Mouse (Mus musculus): Measurements from ENCODE around the gene Ubr3. TPM values are rescaled to one million over a fixed set of nuclear protein-coding genes. Genes with fewer than 3 reads are reported as not detected.
A peak's percentile ranks its signal among the peaks of the same experiment; 100 is the strongest.

The Ubr3 gene
- polyA plus RNA-seq, 1 experiment from 2014 or later, result 39.4 TPM

- TF ChIP-seq CTCF (IDR thresholded peaks at IDR 0.05), result no peak
- in situ Hi-C loops (cut with MboI; ENCODE audit: low pct_unique_long_range_greater_than_20kb), result no loop called here
- CTCF ChIA-PET, result interaction anchor here (0.7 to 1.3 kb wide), 4 partner anchors 9 to 32 kb away, joined by 3 to 5 read pairs (median 4); no protein-coding TSS in a partner anchor
- DNase-seq (ENCODE audit: low read depth, low spot score) (no peak), ATAC-seq (no peak)
- H3K27me3 ChIP-seq, result no peaks in the 10 kb centered on the region
- POLR2A ChIA-PET, result interaction anchor here (1.0 to 2.4 kb wide), 3 partner anchors 9 to 14 kb away, joined by 4 to 13 read pairs (median 4); partner anchors contain the start of gene Ubr3
Measured at GRCm38 (mm10) chr2:69885050-69885449, 12.0 kb upstream of the Ubr3 start.

- CTCF ChIA-PET, result interaction anchor here (0.7 to 1.3 kb wide), 3 partner anchors 8 to 21 kb away, joined by 3 to 5 read pairs (median 4); no protein-coding TSS in a partner anchor
- no peaks in the 10 kb centered on the region for H3K27me3 ChIP-seq
- ATAC-seq (peak; percentile 76), DNase-seq (ENCODE audit: low read depth, low spot score) (no peak)
- POLR2A ChIA-PET, result interaction anchor here (0.6 to 2.4 kb wide), 4 partner anchors 10 to 14 kb away, joined by 3 to 13 read pairs (median 4); partner anchors contain the start of gene Ubr3
- in situ Hi-C loops (cut with MboI; ENCODE audit: low pct_unique_long_range_greater_than_20kb), result no loop called here
- peak; percentile 77 for TF ChIP-seq CTCF (IDR thresholded peaks at IDR 0.05)
Measured at GRCm38 (mm10) chr2:69885451-69886305, 11.4 kb upstream of the Ubr3 start, which contains the start of gene Mettl5. Gene Mettl5 (minus strand): TSS chr2:69885615.

GRCm38 (mm10) chr2:69888957-69889356 is 8.1 kb upstream of the Ubr3 start:
- ChIA-PET POLR2A (interaction anchor here (0.7 kb wide), 1 partner anchor 26 kb away, joined by 3 read pairs; no protein-coding TSS in a partner anchor), CTCF (no interaction called here)
- ATAC-seq, result no peak
- TF ChIP-seq CTCF (IDR thresholded peaks at IDR 0.05), result no peak
- no peaks in the 10 kb centered on the region for H3K27me3 ChIP-seq
- no peak for DNase-seq (ENCODE audit: low read depth, low spot score)
- in situ Hi-C loops (cut with MboI; ENCODE audit: low pct_unique_long_range_greater_than_20kb), result no loop called here

GRCm38 (mm10) chr2:69890843-69891242 is 6.2 kb upstream of the Ubr3 start:
- ChIA-PET POLR2A (no interaction called here), CTCF (no interaction called here)
- in situ Hi-C loops (cut with MboI; ENCODE audit: low pct_unique_long_range_greater_than_20kb), result no loop called here
- no peaks in the 10 kb centered on the region for H3K27me3 ChIP-seq
- no peak for TF ChIP-seq CTCF (IDR thresholded peaks at IDR 0.05)
- no peak for ATAC-seq
- DNase-seq (ENCODE audit: low read depth, low spot score), result no peak

- in situ Hi-C loops (cut with MboI; ENCODE audit: low pct_unique_long_range_greater_than_20kb), result no loop called here
- POLR2A ChIA-PET, result no interaction called here
- CTCF ChIA-PET, result interaction anchor here (1.1 kb wide), 1 partner anchor 25 kb away, joined by 3 read pairs; no protein-coding TSS in a partner anchor
- ATAC-seq (no peak), DNase-seq (ENCODE audit: low read depth, low spot score) (no peak)
- H3K27me3 ChIP-seq, result no peaks in the 10 kb centered on the region
- TF ChIP-seq CTCF (IDR thresholded peaks at IDR 0.05), result no peak
Measured at GRCm38 (mm10) chr2:69893145-69893544, 3.9 kb upstream of the Ubr3 start.

GRCm38 (mm10) chr2:69893891-69894290 is 3.2 kb upstream of the Ubr3 start:
- ATAC-seq (no peak), DNase-seq (ENCODE audit: low read depth, low spot score) (no peak)
- POLR2A ChIA-PET, result no interaction called here
- CTCF ChIA-PET, result interaction anchor here (0.7 kb wide), 1 partner anchor 9 kb away, joined by 4 read pairs; the partner anchor contains the start of gene Mettl5
- in situ Hi-C loops (cut with MboI; ENCODE audit: low pct_unique_long_range_greater_than_20kb), result no loop called here
- no peak for TF ChIP-seq CTCF (IDR thresholded peaks at IDR 0.05)
- no peaks in the 10 kb centered on the region for H3K27me3 ChIP-seq

- ChIA-PET CTCF (interaction anchor here (0.8 to 0.9 kb wide), 2 partner anchors 15 to 38 kb away, joined by 3 read pairs; no protein-coding TSS in a partner anchor), POLR2A (interaction anchor here (1.1 kb wide), 1 partner anchor 15 kb away, joined by 3 read pairs; no protein-coding TSS in a partner anchor)
- DNase-seq (ENCODE audit: low read depth, low spot score) (no peak), ATAC-seq (no peak)
- H3K27me3 ChIP-seq, result no peaks in the 10 kb centered on the region
- peak; percentile 70 for TF ChIP-seq CTCF (IDR thresholded peaks at IDR 0.05)
- in situ Hi-C loops (cut with MboI; ENCODE audit: low pct_unique_long_range_greater_than_20kb), result no loop called here
Measured at GRCm38 (mm10) chr2:69895502-69896223, 1.4 kb upstream of the Ubr3 start.

- no peak for ATAC-seq
- no peak for TF ChIP-seq CTCF (IDR thresholded peaks at IDR 0.05)
- ChIA-PET POLR2A (no interaction called here), CTCF (interaction anchor here (0.8 to 0.9 kb wide), 2 partner anchors 15 to 37 kb away, joined by 3 read pairs; no protein-coding TSS in a partner anchor)
- in situ Hi-C loops (cut with MboI; ENCODE audit: low pct_unique_long_range_greater_than_20kb), result no loop called here
- no peaks in the 10 kb centered on the region for H3K27me3 ChIP-seq
- DNase-seq (ENCODE audit: low read depth, low spot score), result no peak
Measured at GRCm38 (mm10) chr2:69896224-69896581, 843 bp upstream of the Ubr3 start.

GRCm38 (mm10) chr2:69897618-69898575 is 851 bp downstream of the Ubr3 start:
- ChIA-PET CTCF (interaction anchor here (0.5 kb wide), 1 partner anchor 35 kb away, joined by 3 read pairs; no protein-coding TSS in a partner anchor), POLR2A (interaction anchor here (1.0 to 1.9 kb wide), 3 partner anchors 12 to 43 kb away, joined by 3 to 13 read pairs (median 3); partner anchors contain the start of gene Mettl5)
- H3K27me3 ChIP-seq, result no peaks in the 10 kb centered on the region
- in situ Hi-C loops (cut with MboI; ENCODE audit: low pct_unique_long_range_greater_than_20kb), result no loop called here
- DNase-seq (ENCODE audit: low read depth, low spot score) (no peak), ATAC-seq (peak; percentile 19)
- no peak for TF ChIP-seq CTCF (IDR thresholded peaks at IDR 0.05)
